ENCODE assay signal across 19 mouse cellular contexts in the genomic region with DNA sequence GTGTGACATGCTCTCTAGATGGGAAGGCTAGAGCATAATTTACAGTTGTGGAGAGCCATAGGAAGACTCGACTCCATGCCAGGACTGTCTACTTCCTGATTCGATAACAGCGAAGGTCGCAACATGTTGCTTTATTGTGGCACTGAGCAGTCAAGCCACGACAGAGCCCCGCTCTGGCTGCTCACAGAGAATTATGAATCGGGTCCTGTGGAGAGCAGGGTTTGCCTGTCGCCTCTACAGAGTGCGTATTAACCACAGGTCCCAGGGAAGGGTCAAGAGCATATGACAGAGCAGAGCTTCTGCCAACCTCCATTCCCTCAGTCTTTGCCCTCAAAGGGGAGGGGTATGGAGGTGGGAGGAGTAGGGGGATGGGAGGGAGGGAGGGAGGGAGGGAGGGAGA.
DNase-seq lines count a peak whose midpoint lies in the region; ATAC-seq lines count a peak whose summit lies in the region.
"Had no signal": no experiment of that assay in that cellular context is flagged by ENCODE, and none has a peak within 500 bp of the region (broad histone marks: within the 10 kb centered on the region; RNA-seq: fewer than 3 reads in every experiment).

No protein-coding gene starts in this region.

- H3K9me3 ChIP-seq in hindbrain, embryonic 16.5 days (ENCODE audit: control insufficient read depth, low read length), result no peaks in the 10 kb centered on the region
- H3K9me3 ChIP-seq in hindbrain, embryonic 12.5 days (replicated peaks), result no peaks in the 10 kb centered on the region
- H3K9me3 ChIP-seq: forebrain, embryonic 12.5 days; liver, embryonic 13.5 days; neural tube, embryonic 13.5 days had no signal

- H3K4me1 ChIP-seq in hindbrain, embryonic 16.5 days (ENCODE audit: control insufficient read depth, insufficient read depth, low read depth, low read length), result no peaks in the 10 kb centered on the region; the same call in 1 of the 2 replicates
- H3K4me1 ChIP-seq in hindbrain, embryonic 12.5 days, result peaks cover 16% of the 10 kb centered on the region
- H3K4me1 ChIP-seq: liver, embryonic 13.5 days had no signal

- H3K36me3 ChIP-seq in hindbrain, embryonic 16.5 days (ENCODE audit: control insufficient read depth, insufficient read depth, low read length), result 0 out of 2 replicates have a peak, but pooled peaks cover 3% of the 10 kb centered on the region
- H3K36me3 ChIP-seq in hindbrain, embryonic 12.5 days, result 0 out of 2 replicates have a peak, but pooled peaks cover 4% of the 10 kb centered on the region
- H3K36me3 ChIP-seq: liver, embryonic 13.5 days; neural tube, embryonic 13.5 days had no signal

- H3K27me3 ChIP-seq in hindbrain, embryonic 16.5 days (replicated peaks; ENCODE audit: control insufficient read depth, insufficient read depth, low read length), result no peaks in the 10 kb centered on the region
- H3K27me3 ChIP-seq in hindbrain, embryonic 12.5 days, result no peaks in the 10 kb centered on the region
- H3K27me3 ChIP-seq: CH12.LX; forebrain, embryonic 12.5 days; liver, embryonic 13.5 days; neural tube, embryonic 13.5 days had no signal

- no peak overlapping the region for H3K4me3 ChIP-seq in hindbrain, embryonic 16.5 days (ENCODE audit: low read length)
- no peak overlapping the region for H3K4me3 ChIP-seq in hindbrain, embryonic 12.5 days
- H3K4me3 ChIP-seq: forebrain, embryonic 12.5 days; heart, adult 2 months; liver, embryonic 13.5 days; neural tube, embryonic 13.5 days had no signal

- DNase-seq in adrenal gland, adult 2 months, result peak; percentile 72
- no peak for DNase-seq in adrenal gland, postnatal 25 days
- no peak for DNase-seq in kidney, postnatal 10 days
- no peak for DNase-seq in Muller cell, postnatal 12 days (ENCODE audit: inconsistent ontology term)
- DNase-seq: cerebellum, adult 8-10 months; heart, adult 2 months; heart, postnatal 4 days; kidney, adult 11 months; kidney, postnatal 36 days; liver, embryonic 13.5 days; retina, postnatal 1 day; thymus, postnatal 4 days had no signal

- no peak overlapping the region for H3K27ac ChIP-seq in hindbrain, embryonic 16.5 days (ENCODE audit: low read depth, low read length)
- H3K27ac ChIP-seq in hindbrain, embryonic 12.5 days, result no peak overlapping the region
- H3K27ac ChIP-seq: forebrain, embryonic 12.5 days; heart, adult 2 months; liver, embryonic 13.5 days; neural tube, embryonic 13.5 days had no signal

- peak; percentile 27; the same call in 1 of the 2 replicates for ATAC-seq in hindbrain, embryonic 16.5 days
- no peak for ATAC-seq in hindbrain, embryonic 12.5 days (ENCODE audit: low FRiP score)
- 0 out of 2 replicates have a peak, but pooled peaks have one; percentile 47 for ATAC-seq in common myeloid progenitor, adult 5-6 weeks (replicated peaks; ENCODE audit: low read depth, poor library complexity, severe bottlenecking)
- 0 out of 2 replicates have a peak, but pooled peaks have one; percentile 26 for ATAC-seq in megakaryocyte progenitor cell, adult 5-6 weeks (replicated peaks; ENCODE audit: poor library complexity)

- no peak overlapping the region for H3K9ac ChIP-seq in hindbrain, embryonic 16.5 days (ENCODE audit: low read depth, low read length)
- H3K9ac ChIP-seq in hindbrain, embryonic 12.5 days, result no peak overlapping the region
- H3K9ac ChIP-seq: forebrain, embryonic 12.5 days; liver, embryonic 13.5 days; neural tube, embryonic 13.5 days had no signal

- 64% methylated on average over 9 of the region's 9 CpGs for WGBS in hindbrain, embryonic 16.5 days
- WGBS in hindbrain, embryonic 12.5 days, result 72% methylated on average over 9 of the region's 9 CpGs

- no peak overlapping the region for H3K4me2 ChIP-seq in hindbrain, embryonic 16.5 days (ENCODE audit: low read length)
- no peak overlapping the region for H3K4me2 ChIP-seq in hindbrain, embryonic 12.5 days (replicated peaks)
- H3K4me2 ChIP-seq: forebrain, embryonic 12.5 days; liver, embryonic 13.5 days; neural tube, embryonic 13.5 days had no signal
